Mouse (Mus musculus): ENCODE data around the gene Sdhaf3. TPM values are rescaled to one million over a fixed set of nuclear protein-coding genes. Genes with fewer than 3 reads are reported as not detected.
"Not testable (repeated sequence)": the region's sequence is repeated elsewhere in the genome, so short reads cannot be mapped to it uniquely, and the experiment has no call there.

The Sdhaf3 gene
- 1 to 10 TPM; 5.1 to 7.4 (median 6.4) TPM for total RNA-seq (2022)

DNA sequence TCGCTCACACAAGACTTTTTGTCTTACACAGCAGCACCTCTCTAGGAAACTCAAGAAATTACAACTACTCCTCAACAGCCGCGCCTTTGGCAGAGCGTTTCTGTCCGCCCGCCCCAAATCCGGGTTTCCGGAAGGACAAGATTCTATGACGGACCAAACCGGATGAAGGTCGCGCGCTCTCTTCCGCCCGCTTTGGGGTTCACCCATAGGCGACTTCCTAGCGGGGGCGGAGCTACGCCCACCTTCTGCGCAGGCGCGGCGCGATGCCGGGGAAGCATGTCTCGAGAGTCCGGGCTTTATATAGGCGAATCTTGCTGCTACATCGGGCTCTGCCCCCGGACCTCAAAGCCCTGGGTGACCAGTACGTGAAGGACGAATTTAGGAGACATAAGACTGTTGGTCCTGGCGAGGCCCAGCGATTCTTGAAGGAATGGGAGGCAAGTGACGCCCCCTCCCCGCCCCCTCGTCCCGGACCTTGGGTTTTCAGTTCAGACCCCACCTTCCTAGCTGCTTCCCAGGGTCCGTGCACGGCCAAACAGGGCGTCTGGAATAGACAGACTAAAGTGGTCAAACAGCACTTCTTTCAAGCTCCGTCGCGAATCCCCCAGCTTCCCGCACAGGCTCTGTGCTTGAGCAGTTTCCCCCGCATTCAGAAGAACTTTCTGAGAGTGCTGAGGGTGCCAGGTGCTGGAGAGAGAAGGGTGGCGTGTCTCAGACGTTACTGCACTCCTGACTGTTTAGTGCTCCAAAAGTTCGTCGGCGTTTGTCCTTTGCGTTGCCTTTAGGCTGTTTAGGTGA is at the start of gene Sdhaf3:
Sdhaf3 (plus strand) TSS at position 241 of the 798 bp plus-strand sequence.
- peak; percentile 89 to 95 for DNase-seq (ENCODE audit: low spot score in 2 of 2)

DNA sequence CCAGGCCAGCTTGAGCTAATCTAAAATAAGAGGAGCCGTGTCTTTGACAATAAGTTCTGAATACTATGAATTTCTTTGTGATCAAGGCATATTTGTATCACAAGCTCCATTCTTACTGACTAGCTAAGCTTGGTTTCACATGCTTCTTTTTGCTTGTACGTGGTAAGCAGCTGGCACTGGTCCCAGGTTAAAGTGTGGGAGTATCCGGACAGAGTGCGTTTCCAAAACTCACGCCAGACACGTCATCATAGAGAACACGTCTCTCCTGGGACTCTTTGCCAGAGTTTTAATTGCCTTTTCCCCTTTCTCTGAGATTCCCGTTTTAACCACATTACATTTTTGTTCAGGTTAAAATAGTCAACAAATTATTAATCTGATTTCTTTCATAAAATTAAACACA is 46.2 kb upstream of the Sdhaf3 start:
- peak in 1 of 2 experiments; percentile 7 for DNase-seq (ENCODE audit: low spot score in 2 of 2)

DNA sequence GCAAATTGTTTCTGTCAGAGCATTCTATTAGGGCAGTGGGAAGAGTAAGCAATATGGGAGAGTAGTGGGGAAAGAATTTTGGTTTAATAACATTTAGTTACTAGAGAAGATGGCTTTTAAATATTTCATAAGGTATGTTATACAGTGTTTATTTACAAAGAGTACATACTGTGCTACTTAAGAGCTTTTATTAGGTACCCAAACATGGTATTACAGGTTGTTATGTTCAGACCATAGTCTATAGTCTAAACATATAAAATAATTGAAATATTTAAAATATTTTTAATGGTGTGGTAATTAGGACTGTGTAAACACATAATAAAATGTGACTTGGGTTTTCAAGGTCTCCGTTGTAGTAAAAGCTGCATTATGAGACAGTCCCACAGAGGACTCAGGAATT is 41.5 kb upstream of the Sdhaf3 start:
- DNase-seq (ENCODE audit: low spot score in 2 of 2), result no peak

GRCm38 (mm10) chr6:6914849-6915525 is 40.8 kb upstream of the Sdhaf3 start:
- peak in 1 of 2 experiments; percentile 7 for DNase-seq (ENCODE audit: low spot score in 2 of 2)

- DNase-seq (ENCODE audit: low spot score in 2 of 2), result no peak
Measured at GRCm38 (mm10) chr6:6915526-6915915, 40.3 kb upstream of the Sdhaf3 start.

DNA sequence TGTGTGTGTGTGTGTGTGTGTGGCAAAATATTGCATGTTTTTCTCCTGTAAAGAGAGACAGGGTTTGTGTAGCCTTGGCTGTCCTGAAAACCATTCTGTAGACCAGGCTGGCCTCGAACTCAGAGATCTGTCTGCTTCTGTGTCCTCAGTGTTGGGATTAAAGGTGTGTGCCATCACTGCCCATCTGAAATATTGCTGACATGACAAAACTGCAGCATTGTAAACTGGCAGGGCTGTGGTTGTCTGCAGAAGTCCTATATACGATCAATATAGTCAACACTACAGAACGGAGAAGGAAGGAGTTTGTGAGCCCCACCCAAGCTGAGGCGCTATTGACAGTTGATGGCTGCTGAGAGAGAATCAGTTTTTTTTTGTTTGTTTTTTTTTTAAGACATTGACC is 38.5 kb upstream of the Sdhaf3 start:
- no peak for DNase-seq (ENCODE audit: low spot score in 2 of 2)

DNA sequence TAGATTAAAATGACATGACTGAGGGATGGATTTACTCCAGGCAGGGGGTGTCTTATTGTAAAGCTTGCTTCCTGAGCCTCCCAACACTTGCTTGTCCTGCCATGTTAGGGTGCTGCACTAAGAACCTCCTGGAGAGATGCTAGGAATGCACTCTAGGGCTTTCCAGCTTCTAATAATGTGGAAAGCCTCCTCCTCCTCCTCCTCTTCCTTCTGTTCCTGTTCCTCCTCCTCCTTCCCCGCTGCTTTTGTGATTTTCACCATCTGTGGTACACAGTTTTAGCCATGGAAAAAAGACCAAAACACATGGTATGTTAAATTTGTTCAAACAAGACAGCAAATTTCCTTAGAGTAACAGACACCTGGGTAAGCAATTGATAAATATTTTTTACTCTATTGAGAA is 30.5 kb upstream of the Sdhaf3 start:
- no peak for DNase-seq (ENCODE audit: low spot score in 2 of 2)

- DNase-seq (ENCODE audit: low spot score in 2 of 2), result no peak
Measured at GRCm38 (mm10) chr6:6930831-6931230, 25.0 kb upstream of the Sdhaf3 start.

- no peak for DNase-seq (ENCODE audit: low spot score in 2 of 2)
Measured at GRCm38 (mm10) chr6:6931507-6931906, 24.3 kb upstream of the Sdhaf3 start.

GRCm38 (mm10) chr6:6940845-6941244 is 15.0 kb upstream of the Sdhaf3 start:
- no peak for DNase-seq (ENCODE audit: low spot score in 2 of 2)

DNA sequence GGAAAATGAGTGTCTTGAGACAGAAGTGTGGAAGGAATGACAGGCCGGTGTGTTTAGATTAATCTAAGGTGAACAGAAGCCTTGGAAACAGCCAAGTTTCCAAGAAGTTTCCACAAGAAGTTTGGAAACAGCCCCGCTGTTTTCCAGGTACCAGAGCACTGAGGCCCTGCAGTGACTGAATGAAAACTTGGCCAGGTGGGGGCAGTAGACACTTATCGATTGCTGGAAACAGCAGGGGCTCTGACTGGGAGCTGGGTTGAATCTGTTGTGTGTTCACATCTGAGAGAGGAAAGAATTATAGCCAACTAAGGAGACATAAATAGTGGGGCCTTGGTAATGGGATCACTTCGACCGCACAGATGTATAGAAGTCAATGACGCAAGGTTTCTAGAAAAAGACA is 13.0 kb upstream of the Sdhaf3 start:
- no peak for DNase-seq (ENCODE audit: low spot score in 2 of 2)

GRCm38 (mm10) chr6:6947650-6948049 is 8.2 kb upstream of the Sdhaf3 start:
- no peak for DNase-seq (ENCODE audit: low spot score in 2 of 2)

DNA sequence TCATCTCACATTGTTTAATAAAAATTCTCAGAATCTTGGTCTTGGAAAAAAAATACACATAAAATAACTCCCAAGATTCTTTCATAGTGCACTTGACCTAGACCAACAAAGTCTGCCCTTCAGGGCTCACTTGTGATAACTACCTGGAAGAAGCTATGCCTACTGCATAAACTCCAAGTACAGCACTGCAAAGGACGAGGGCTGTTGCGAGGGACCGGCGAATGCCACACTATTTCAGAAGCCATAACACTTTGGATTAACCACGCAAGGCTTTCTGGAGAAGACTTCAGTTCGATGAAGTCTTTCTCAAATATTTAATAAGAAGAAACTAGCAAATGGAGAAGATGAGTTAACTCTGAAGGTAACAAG is 425 bp upstream of the Sdhaf3 start:
- DNase-seq (ENCODE audit: low spot score in 2 of 2), result no peak

- not testable (repeated sequence) for DNase-seq (ENCODE audit: low spot score in 2 of 2)
Measured at GRCm38 (mm10) chr6:6959234-6959633, 3.4 kb downstream of the Sdhaf3 start.

GRCm38 (mm10) chr6:6997226-6997946 is 41.6 kb downstream of the Sdhaf3 start:
- no peak for DNase-seq (ENCODE audit: low spot score in 2 of 2)

DNA sequence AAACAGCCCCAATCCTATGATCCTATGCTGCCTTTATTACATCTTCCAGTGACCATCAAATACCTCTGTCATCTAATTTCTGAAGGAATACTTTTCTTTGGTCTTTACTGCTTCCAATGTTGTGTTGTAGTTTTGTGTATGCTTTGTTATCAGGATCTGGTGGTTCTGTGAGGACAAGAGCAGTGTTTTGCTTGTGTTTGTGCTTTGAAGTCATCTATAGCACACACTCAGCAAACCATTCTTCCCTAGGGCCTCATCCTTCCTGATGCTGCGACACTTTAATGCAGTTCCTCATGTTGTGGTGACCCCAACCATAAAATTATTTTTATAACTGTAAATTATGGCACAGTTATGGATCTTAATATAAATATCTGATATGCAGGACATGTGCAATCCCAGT is 42.2 kb downstream of the Sdhaf3 start:
- DNase-seq (ENCODE audit: low spot score in 2 of 2), result no peak

- DNase-seq (ENCODE audit: low spot score in 2 of 2), result no peak
Measured at GRCm38 (mm10) chr6:6999015-6999414, 43.2 kb downstream of the Sdhaf3 start.

DNA sequence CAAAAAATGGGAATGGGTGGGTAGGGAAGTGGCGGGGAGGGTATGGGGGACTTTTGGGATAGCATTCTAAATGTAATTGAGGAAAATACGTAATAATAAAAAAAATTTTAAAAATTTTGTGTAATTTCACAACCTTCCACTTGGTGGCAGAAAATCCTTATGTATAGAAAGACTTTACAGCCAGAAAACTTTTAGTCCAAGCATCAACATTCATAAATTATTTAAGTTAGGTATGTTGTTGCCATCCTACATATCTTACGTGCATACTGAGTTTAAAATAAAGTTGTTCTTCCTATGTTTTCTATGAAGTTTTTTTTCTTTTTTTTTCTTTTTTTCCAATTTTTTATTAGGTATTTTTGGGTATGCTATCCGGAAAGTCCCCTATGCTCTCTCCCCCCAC is 47.3 kb downstream of the Sdhaf3 start:
- no peak for DNase-seq (ENCODE audit: low spot score in 2 of 2)

DNA sequence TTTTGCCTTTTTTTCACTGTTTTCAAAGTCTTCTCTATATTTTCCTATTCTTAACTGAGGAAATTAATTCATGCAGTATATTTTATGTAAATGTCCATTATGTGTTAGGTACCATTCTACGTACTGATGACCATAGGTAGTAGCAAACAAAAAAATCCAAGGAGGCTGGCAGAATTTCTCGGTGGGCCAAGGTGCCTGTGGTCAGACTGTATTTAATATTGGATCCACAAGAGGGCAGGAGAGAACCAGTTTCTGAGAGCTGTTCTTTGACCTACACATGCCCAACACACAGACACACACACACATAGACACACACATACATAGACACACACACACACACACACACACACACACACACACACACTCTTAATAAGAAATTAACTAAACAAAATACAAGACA is 48.2 kb downstream of the Sdhaf3 start:
- no peak for DNase-seq (ENCODE audit: low spot score in 2 of 2)

- no peak for DNase-seq (ENCODE audit: low spot score in 2 of 2)
Measured at GRCm38 (mm10) chr6:7038087-7038486, 82.3 kb downstream of the Sdhaf3 start.

- DNase-seq (ENCODE audit: low spot score in 2 of 2), result no peak
Measured at GRCm38 (mm10) chr6:7038835-7039234, 83.0 kb downstream of the Sdhaf3 start.

DNA sequence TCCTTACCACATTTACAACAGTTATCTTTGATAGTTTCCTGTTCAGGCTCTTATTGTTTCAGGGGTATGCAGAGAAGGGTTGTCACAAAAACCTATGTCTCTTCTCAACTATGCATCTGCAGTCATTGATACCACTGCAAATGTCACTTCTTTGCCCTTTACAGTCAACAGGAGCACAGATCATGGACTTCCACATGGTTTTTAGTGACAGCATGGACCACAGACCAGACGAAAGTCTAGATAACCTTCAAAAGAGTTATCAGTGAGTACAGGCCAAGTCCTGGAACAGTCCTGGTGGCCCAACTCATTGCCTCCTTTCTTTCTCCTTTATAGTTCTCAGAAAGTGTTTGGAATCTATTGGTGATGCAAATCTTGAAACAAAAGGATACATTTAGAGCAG is 86.1 kb downstream of the Sdhaf3 start:
- DNase-seq (ENCODE audit: low spot score in 2 of 2), result no peak
